Mouse (Mus musculus): ENCODE data around the gene Spa17.

Gene Spa17

GRCm38 (mm10) chr9:37563805-37564204 is 49.7 kb downstream of the Spa17 start:
- no peak for DNase-seq (ENCODE audit: low read depth, low spot score)

GRCm38 (mm10) chr9:37560617-37561016 is 52.9 kb downstream of the Spa17 start:
- DNase-seq (ENCODE audit: low read depth, low spot score), result no peak

- no peak for DNase-seq (ENCODE audit: low read depth, low spot score)
These were observed 57.2 kb downstream of the Spa17 start for GRCm38 (mm10) chr9:37556366-37556765.

DNA sequence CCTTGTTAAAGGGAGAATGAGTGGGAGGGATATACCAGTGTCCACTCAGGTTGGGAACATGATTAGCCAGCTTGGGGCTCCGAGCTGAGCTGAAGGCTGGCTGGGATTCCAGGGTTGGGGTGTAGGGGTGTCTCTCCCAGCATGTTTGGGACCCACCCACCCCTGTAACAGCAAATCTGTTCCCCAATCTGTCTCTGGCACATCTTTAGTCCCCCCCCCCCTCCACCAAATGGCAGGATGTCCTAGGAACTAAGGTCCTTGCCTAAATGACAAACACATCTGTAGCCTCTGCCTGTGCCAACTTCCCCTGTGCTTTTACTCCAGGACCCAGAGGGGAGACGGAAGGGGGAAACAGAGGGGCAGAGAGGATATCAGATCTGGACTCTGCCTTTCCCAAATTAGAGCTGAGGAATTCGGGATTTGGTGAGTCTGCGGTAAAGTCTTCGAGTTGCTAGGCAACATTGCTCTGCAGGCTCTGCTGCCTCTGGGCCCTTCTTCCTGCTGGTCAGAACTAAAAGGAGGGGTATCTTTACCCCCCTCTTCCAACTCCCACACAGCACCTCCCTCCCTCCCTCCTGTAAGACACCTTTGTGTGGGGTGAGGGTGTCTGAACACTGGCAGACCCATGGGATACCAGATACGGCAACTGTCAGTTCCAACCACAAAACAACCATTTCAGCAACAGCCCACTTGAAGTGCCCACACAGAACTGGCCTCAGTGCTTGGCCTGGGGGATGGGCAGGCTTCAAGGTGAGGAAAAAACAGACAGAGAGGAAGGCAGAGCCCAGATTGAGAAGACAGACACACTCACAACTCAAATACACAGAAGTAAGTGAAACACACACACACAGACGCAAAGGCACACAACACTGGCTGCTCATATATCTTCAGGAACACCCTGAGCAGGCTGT is 58.4 kb downstream of the Spa17 start, which contains the start of gene Siae:
Gene Siae (plus strand): TSS at position 861 of the 911 bp plus-strand sequence.
- no peak for DNase-seq (ENCODE audit: low read depth, low spot score)

DNA sequence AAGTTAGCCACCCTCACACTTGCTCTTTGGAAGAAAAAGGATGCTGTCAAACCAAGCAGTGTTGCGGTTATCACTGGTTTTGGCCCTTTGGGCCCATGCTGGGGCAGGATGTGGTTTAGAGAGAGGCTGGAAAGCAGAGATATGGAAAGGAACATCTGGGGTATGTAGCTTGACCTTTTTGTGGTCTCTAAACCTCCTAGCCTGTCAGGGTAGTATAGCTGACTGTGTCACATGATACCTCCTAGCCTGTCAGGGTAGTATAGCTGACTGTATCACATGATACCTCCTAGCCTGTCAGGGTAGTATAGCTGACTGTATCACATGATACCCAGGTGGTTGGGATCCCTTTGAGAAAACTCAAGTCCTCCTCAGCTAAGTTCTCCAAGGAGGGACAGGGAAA is 59.2 kb downstream of the Spa17 start:
- DNase-seq (ENCODE audit: low read depth, low spot score), result no peak

Measured in embryo, embryonic 11.5 days (tissue).